Mouse (Mus musculus): ENCODE data around the gene Nup210l. TPM values are rescaled to one million over a fixed set of nuclear protein-coding genes. Genes with fewer than 3 reads are reported as not detected.

Nup210l gene
- polyA plus RNA-seq, 1 experiment from 2014 or later: 0.66 TPM

DNA sequence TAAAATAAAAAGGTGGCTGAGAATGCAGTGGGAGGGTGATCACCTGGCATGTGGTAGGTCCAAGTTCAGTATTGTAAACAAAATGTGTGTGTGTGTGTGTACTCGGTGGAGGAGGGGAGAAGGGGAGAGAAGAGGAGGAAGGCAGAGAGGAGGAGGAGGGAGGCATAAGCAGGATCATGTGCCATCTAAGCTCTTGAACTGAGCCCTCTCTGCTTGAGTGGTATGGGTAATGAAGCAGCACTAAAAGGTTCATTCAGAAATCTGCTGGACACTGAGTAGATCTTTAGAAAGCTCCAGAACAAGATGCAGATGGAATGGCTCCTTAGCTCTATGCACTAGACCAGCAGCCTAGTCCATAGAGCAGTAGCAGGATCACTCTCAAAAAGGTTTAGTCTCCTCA lies 99.0 kb downstream of the Nup210l start:
- no peaks in the 10 kb centered on the region for H3K4me1 ChIP-seq (replicated peaks; ENCODE audit: control insufficient read depth, insufficient read depth, low read length)
- no peak overlapping the region for H3K4me2 ChIP-seq (replicated peaks; ENCODE audit: low read depth, low read length)
- DNase-seq (ENCODE audit: low spot score) (no peak), ATAC-seq (ENCODE audit: low FRiP score) (no peak)
- H3K27me3 ChIP-seq (ENCODE audit: control insufficient read depth, insufficient read depth, low read length): no peaks in the 10 kb centered on the region
- H3K9me3 ChIP-seq (ENCODE audit: control insufficient read depth, low read length): no peaks in the 10 kb centered on the region
- no peak overlapping the region for H3K4me3 ChIP-seq (ENCODE audit: low read depth, low read length)
- H3K27ac ChIP-seq (ENCODE audit: low read depth, low read length): no peak overlapping the region
- no peak overlapping the region for H3K9ac ChIP-seq (ENCODE audit: low read depth, low read length)
- WGBS: 72% methylated on average over 1 of the region's 1 CpGs
- no peaks in the 10 kb centered on the region for H3K36me3 ChIP-seq (ENCODE audit: control insufficient read depth, insufficient read depth, low read length)

DNA sequence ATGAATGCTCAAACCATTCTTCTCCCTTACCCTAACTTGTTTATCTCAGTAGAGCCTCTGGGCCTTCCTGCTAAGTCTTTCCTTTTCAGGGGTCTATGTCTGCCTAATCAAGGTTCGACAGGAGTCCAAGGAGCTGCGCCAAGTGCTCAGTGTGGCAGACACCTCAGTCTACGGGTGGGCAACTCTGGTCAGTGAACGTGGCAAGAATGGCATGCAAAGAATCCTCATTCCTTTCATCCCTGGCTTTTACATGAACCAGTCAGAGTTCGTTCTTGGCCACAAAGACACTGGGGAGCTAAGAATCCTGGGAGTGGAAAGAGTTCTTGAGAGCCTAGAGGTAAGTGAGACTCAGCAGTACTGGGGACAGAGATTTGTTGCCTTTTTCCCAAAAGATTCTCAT lies 99.7 kb downstream of the Nup210l start:
- H3K4me2 ChIP-seq (replicated peaks; ENCODE audit: low read depth, low read length): no peak overlapping the region
- no peak for DNase-seq (ENCODE audit: low spot score)
- H3K36me3 ChIP-seq (ENCODE audit: control insufficient read depth, insufficient read depth, low read length): peaks cover 3% of the 10 kb centered on the region; the same call in 1 of the 2 replicates
- no peak overlapping the region for H3K27ac ChIP-seq (ENCODE audit: low read depth, low read length)
- H3K9me3 ChIP-seq (ENCODE audit: control insufficient read depth, low read length): no peaks in the 10 kb centered on the region
- H3K9ac ChIP-seq (ENCODE audit: low read depth, low read length): no peak overlapping the region
- ATAC-seq (ENCODE audit: low FRiP score): no peak
- H3K27me3 ChIP-seq (ENCODE audit: control insufficient read depth, insufficient read depth, low read length): no peaks in the 10 kb centered on the region
- no peaks in the 10 kb centered on the region for H3K4me1 ChIP-seq (replicated peaks; ENCODE audit: control insufficient read depth, insufficient read depth, low read length)
- 77% methylated on average over 5 of the region's 5 CpGs for WGBS
- no peak overlapping the region for H3K4me3 ChIP-seq (ENCODE audit: low read depth, low read length)

DNA sequence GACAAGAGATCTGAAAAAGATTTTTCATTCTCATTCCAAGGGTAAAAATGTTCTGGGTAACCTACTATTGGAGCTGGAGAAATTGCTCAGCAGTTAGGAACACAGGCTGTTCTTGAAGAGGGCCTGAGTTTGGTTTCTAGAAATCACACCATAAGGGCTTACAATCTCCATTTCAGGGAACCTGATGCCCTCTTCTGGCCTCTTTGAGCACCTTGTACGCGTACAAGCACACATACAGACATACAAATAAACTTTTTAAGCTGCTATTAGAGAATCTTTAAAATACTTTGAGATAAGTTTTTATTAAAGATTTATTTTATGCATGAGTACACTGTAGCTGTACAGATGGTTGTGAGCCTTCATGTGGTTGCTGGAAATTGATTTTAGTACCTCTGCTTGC lies 100.7 kb downstream of the Nup210l start:
- Histone ChIP-seq H3K9me3 (ENCODE audit: control insufficient read depth, low read length) (no peaks in the 10 kb centered on the region), H3K27me3 (ENCODE audit: control insufficient read depth, insufficient read depth, low read length) (no peaks in the 10 kb centered on the region), H3K4me1 (replicated peaks; ENCODE audit: control insufficient read depth, insufficient read depth, low read length) (no peaks in the 10 kb centered on the region), H3K36me3 (ENCODE audit: control insufficient read depth, insufficient read depth, low read length) (peaks cover 3% of the 10 kb centered on the region; the same call in 1 of the 2 replicates), H3K9ac (ENCODE audit: low read depth, low read length) (no peak overlapping the region), H3K27ac (ENCODE audit: low read depth, low read length) (no peak overlapping the region), H3K4me2 (replicated peaks; ENCODE audit: low read depth, low read length) (no peak overlapping the region), H3K4me3 (ENCODE audit: low read depth, low read length) (no peak overlapping the region)
- ATAC-seq (ENCODE audit: low FRiP score) (no peak), DNase-seq (ENCODE audit: low spot score) (no peak)
- 95% methylated on average over 2 of the region's 2 CpGs for WGBS

DNA sequence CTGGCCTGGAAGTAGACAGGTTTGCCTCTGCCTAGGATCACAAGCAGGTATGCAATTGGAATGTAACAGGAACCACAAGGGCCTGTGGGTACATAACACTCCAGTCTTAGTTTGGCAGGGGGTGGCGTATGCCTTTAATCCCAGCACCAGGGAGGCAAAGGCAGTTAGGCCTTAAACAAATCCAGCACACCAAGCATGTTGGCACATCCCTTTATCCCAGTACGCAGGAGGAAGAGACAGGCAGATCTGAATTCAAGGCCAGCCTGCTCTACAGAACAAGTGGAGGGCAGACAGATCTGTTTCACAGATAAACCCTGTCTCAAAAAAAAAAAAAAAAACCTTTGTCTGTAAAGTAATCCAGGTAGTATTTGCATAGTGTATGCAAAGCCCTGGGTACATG lies 104.7 kb downstream of the Nup210l start:
- Histone ChIP-seq H3K4me2 (replicated peaks; ENCODE audit: low read depth, low read length) (no peak overlapping the region), H3K4me3 (ENCODE audit: low read depth, low read length) (no peak overlapping the region), H3K27ac (ENCODE audit: low read depth, low read length) (no peak overlapping the region), H3K9ac (ENCODE audit: low read depth, low read length) (no peak overlapping the region), H3K27me3 (ENCODE audit: control insufficient read depth, insufficient read depth, low read length) (no peaks in the 10 kb centered on the region), H3K9me3 (ENCODE audit: control insufficient read depth, low read length) (no peaks in the 10 kb centered on the region), H3K4me1 (replicated peaks; ENCODE audit: control insufficient read depth, insufficient read depth, low read length) (peaks cover 9% of the 10 kb centered on the region), H3K36me3 (ENCODE audit: control insufficient read depth, insufficient read depth, low read length) (peaks cover 14% of the 10 kb centered on the region)
- ATAC-seq (ENCODE audit: low FRiP score) (no peak), DNase-seq (ENCODE audit: low spot score) (no peak)
- 89% methylated on average over 2 of the region's 2 CpGs for WGBS

DNA sequence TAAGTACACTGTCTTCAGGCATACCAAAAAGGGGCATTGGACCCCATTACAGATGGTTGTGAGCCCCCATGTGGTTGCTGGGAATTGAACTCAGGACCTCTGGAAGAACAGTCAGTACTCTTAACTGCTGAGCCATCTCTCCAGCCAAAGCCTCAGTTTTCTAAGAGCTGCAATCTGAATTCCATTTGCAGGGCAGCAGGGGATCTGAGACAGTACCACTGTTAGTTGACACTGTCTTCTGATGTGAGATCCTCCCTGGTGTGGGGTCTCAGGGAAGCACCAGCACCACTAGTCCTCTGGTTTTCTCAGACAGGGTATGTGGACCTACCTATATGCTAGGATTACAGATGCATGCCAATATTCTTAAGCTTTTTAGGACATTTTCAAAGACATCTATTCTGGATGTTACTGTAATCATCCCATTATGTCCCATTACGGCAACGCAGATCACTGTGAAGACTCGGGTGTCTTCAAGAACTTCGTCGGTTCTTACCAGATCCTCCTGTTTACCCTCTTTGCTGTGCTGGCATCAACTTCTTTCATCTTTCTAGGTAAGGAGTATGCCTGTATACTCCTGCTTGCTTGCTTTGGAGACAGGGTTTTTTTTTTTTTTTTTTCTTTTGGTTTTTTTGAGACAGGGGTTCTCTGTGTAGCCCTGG lies 106.1 kb downstream of the Nup210l start:
- H3K4me3 ChIP-seq (ENCODE audit: low read depth, low read length): no peak overlapping the region

DNA sequence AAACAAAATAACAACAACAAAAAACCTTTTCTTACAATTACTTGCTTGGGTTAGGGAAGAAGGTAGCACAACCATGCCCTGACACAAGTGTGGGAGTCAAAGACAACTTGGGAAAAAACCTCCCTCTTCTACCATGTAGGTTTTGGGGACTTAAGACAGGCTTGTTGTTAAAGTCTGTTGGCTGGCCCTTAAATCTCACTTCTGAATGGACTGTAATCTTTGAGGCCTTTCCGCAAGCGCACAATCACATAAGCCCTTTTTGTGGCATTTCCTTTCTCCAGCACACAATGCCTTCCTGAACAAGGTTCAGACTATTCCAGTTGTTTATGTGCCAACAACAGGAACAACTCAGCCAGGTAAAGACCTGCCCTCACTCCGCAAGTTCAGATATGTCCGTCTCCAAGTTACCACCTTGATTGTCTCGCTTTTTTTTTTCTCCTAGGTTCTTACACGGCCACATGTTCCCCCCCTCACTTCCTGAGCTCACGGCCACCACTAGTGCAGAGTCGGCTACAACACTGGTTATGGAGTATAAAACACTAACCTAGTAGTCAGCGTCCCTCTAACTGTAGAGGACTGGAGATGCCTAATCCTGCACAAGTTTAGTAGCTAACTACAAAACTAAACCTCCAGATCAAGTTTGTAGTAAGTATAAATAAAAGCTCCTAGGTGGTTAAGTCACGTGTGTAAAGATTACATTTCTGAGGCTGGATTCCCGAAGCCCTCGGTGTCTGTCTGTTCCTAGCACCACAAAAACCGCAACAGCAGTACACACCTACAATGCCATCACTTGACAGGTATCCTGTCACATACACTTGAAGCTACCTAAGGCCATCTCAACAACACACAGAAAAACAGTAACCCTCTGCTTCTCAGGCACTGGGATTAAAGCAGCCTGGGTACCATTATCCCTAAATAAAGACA lies 107.8 kb downstream of the Nup210l start:
- no peak overlapping the region for H3K9ac ChIP-seq (ENCODE audit: low read depth, low read length)
- no peak for DNase-seq (ENCODE audit: low spot score)
- no peak for ATAC-seq (ENCODE audit: low FRiP score)

More for the DNA sequence above, 106.1 kb downstream of the Nup210l start:
- no peaks in the 10 kb centered on the region for H3K9me3 ChIP-seq (ENCODE audit: control insufficient read depth, low read length)
- H3K9ac ChIP-seq (ENCODE audit: low read depth, low read length): no peak overlapping the region
- no peak overlapping the region for H3K4me2 ChIP-seq (replicated peaks; ENCODE audit: low read depth, low read length)
- H3K4me1 ChIP-seq (replicated peaks; ENCODE audit: control insufficient read depth, insufficient read depth, low read length): peaks cover 9% of the 10 kb centered on the region
- no peaks in the 10 kb centered on the region for H3K27me3 ChIP-seq (ENCODE audit: control insufficient read depth, insufficient read depth, low read length)
- H3K27ac ChIP-seq (ENCODE audit: low read depth, low read length): no peak overlapping the region
- DNase-seq (ENCODE audit: low spot score): no peak
- H3K36me3 ChIP-seq (ENCODE audit: control insufficient read depth, insufficient read depth, low read length): peaks cover 14% of the 10 kb centered on the region
- ATAC-seq (ENCODE audit: low FRiP score): no peak
- 88% methylated on average over 5 of the region's 5 CpGs for WGBS

DNA sequence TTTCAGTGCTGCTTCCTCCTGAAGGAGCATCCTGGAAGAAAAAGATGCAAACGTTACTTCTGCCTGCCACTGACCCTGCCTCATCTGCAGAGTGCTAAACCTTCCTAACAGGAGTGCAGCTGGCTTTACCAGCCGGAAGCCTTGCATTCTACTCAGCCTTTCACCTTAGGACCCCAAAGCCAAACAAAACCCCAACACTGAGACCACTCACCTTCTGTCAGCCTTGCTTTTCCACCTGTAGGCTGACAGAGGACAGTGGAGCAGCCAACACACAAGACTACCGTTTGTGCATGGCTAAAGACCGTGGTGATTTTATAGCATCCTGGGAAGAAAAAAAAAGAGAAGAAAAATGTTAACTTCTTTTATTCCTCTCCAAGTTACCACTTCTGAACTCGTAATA lies 108.8 kb downstream of the Nup210l start:
- DNase-seq (ENCODE audit: low spot score): no peak
- H3K27me3 ChIP-seq (ENCODE audit: control insufficient read depth, insufficient read depth, low read length): no peaks in the 10 kb centered on the region
- ATAC-seq (ENCODE audit: low FRiP score): no peak
- H3K4me2 ChIP-seq (replicated peaks; ENCODE audit: low read depth, low read length): peak overlapping the region; percentile 70
- H3K9me3 ChIP-seq (ENCODE audit: control insufficient read depth, low read length): no peaks in the 10 kb centered on the region
- H3K9ac ChIP-seq (ENCODE audit: low read depth, low read length): peak overlapping the region; percentile 44
- WGBS: 13% methylated on average over 5 of the region's 5 CpGs
- H3K4me3 ChIP-seq (ENCODE audit: low read depth, low read length): peak overlapping the region; percentile 77
- H3K36me3 ChIP-seq (ENCODE audit: control insufficient read depth, insufficient read depth, low read length): peaks cover 14% of the 10 kb centered on the region
- peaks cover 9% of the 10 kb centered on the region for H3K4me1 ChIP-seq (replicated peaks; ENCODE audit: control insufficient read depth, insufficient read depth, low read length)
- H3K27ac ChIP-seq (ENCODE audit: low read depth, low read length): no peak overlapping the region

More for the DNA sequence above, 107.8 kb downstream of the Nup210l start:
- Histone ChIP-seq H3K4me2 (replicated peaks; ENCODE audit: low read depth, low read length) (peak overlapping the region; percentile 70), H3K4me1 (replicated peaks; ENCODE audit: control insufficient read depth, insufficient read depth, low read length) (peaks cover 9% of the 10 kb centered on the region), H3K27me3 (ENCODE audit: control insufficient read depth, insufficient read depth, low read length) (no peaks in the 10 kb centered on the region), H3K9me3 (ENCODE audit: control insufficient read depth, low read length) (no peaks in the 10 kb centered on the region), H3K27ac (ENCODE audit: low read depth, low read length) (no peak overlapping the region), H3K36me3 (ENCODE audit: control insufficient read depth, insufficient read depth, low read length) (peaks cover 14% of the 10 kb centered on the region), H3K4me3 (ENCODE audit: low read depth, low read length) (peak overlapping the region; percentile 77; the same call in 1 of the 2 replicates)
- WGBS: 85% methylated on average over 13 of the region's 13 CpGs

DNA sequence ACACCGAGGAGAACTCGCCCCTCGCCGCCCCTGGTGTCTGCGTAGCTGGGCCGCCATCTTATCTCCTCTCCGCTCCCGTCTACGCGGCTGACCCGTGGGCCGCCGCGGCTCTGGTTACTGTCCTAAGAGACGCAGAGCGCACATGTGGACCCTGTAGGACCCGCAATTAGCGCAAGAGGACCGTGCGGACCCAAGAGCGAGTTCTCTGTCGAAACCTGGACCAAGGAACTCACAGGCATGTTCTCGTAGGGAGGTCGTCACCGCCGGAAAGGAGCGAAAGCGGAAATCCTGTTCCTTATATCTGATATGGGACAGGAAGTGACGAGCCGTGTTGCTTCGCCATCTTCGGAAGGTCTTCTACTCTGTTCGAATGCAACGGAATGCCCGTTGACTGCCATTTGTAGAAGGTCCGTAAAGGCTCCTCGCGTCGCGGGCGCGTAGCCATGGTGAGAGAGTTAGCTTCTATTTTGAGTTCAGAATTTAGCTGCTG lies 109.5 kb downstream of the Nup210l start, which contains the start of the genes Rps27 and Rab13:
Gene Rps27, minus strand, starts transcription at position 275 of the 490 bp plus-strand sequence.
Gene Rab13, plus strand, starts transcription at position 319 of the 490 bp plus-strand sequence.
- peak; percentile 94 for ATAC-seq (ENCODE audit: low FRiP score)

More for the DNA sequence above, 109.5 kb downstream of the Nup210l start, which contains the start of the genes Rps27 and Rab13:
- Histone ChIP-seq H3K9ac (ENCODE audit: low read depth, low read length) (peak within 1 kb of the TSS; percentile 83), H3K4me1 (replicated peaks; ENCODE audit: control insufficient read depth, insufficient read depth, low read length) (peaks cover 9% of the 10 kb centered on the region), H3K4me2 (replicated peaks; ENCODE audit: low read depth, low read length) (peak within 1 kb of the TSS; percentile 70), H3K4me3 (ENCODE audit: low read depth, low read length) (peak within 1 kb of the TSS; percentile 77), H3K36me3 (ENCODE audit: control insufficient read depth, insufficient read depth, low read length) (peaks cover 13% of the 10 kb centered on the region), H3K27ac (ENCODE audit: low read depth, low read length) (peak within 1 kb of the TSS; percentile 51; the same call in 1 of the 2 replicates), H3K27me3 (ENCODE audit: control insufficient read depth, insufficient read depth, low read length) (no peaks in the 10 kb centered on the region), H3K9me3 (ENCODE audit: control insufficient read depth, low read length) (no peaks in the 10 kb centered on the region)
- DNase-seq (ENCODE audit: low spot score): peak; percentile 91
- WGBS: 0% methylated on average over 42 of the region's 42 CpGs
